Mouse (Mus musculus) ES-Bruce4 (cell line): ENCODE results near the gene Klhdc3.

Experiments
- CTCF ChIP-seq: IDR thresholded peaks from one replicate; pipeline ENCODE4 v1.8.1; 2011; ENCODE audit warnings: low read depth, low read length
- POLR2A ChIP-seq: IDR thresholded peaks from one replicate; pipeline ENCODE4 v1.8.1; 2011; ENCODE audit warnings: low read length; ENCODE audit not compliant: insufficient read depth

DNA sequence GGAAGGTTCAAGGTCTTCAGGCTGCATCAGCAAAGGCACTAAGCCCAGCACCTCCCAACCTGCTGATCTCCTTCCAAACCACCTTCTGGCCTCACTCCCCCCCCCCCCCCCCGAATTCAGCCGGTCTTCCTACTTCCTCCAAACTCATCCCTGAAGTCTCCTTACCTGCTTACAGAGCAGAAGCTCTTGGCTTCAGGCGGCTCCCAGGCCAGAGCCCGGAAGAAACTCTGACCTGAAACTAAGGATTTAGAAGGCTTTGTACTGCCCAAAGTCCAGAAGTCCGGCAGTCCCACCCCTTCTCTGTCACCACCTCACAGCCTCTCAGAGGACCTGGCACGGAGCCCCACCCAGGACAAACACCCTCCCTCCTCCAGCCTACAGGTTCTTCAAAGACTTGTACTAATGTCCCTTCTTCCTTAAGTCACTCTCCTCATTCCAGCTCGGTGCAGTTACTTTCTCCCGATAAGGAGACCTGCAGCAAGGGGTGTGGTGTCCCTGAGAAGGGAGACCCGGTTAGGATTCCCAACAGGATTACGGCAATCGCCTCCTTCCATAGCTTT is 35.7 kb downstream of the Klhdc3 start:
- TF ChIP-seq CTCF (no peak), POLR2A (no peak)
